Mouse (Mus musculus) T-cell, adult 2 months (primary cell): ENCODE measurements around the gene Mill1.
"Not testable (repeated sequence)": the region's sequence is repeated elsewhere in the genome, so short reads cannot be mapped to it uniquely, and the experiment has no call there.

Experiments
- DNase-seq: peaks from one replicate; pipeline ENCODE4 v3.0.0; 2022; ENCODE audit warnings: low spot score

Gene Mill1

DNA sequence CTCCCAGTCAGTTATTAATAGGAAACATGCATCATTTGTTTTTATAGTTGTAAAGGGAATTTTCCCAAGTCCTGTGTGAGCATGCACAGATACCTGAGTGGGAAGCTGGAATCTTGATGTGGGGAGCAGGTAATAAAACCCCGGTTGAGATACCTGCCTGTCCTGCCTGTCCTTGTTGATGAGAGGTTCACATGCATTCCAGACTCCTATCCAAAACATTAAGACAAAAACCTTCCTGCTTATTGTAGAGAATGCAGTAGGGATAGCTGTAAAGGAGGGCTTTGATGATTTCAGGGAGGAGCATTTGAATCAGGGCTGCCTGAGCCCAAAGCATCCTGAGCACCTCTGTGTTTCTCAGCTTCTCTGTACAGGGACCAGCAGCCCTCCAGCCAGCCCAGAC lies at the start of gene Mill1:
Mill1 (plus strand) TSS at position 301 of the 400 bp plus-strand sequence.
- DNase-seq, result no peak

- DNase-seq, result no peak
Measured at GRCm38 (mm10) chr7:18210938-18211337, 34.2 kb upstream of the Mill1 start.

GRCm38 (mm10) chr7:18214699-18215098 lies 30.4 kb upstream of the Mill1 start:
- no peak for DNase-seq

DNA sequence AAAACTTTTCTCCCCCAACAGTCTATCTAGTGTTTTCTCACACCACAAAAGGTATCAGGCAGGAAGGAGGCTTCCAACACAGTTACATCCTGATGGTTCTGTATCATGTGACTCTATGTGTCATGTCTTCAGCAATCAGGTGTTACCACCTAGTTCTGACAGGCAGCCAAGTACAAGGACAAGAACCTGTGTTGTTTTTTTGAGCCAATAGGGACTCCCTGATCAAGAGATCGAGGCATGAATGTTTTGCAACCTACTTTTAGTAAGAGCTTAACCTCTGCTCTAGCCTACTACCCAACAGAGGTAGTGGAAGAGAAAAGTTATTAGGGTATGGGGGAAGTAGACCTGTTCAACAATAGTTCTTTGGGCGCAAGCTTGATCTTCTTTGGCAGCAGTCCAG lies 6.6 kb upstream of the Mill1 start:
- no peak for DNase-seq

DNA sequence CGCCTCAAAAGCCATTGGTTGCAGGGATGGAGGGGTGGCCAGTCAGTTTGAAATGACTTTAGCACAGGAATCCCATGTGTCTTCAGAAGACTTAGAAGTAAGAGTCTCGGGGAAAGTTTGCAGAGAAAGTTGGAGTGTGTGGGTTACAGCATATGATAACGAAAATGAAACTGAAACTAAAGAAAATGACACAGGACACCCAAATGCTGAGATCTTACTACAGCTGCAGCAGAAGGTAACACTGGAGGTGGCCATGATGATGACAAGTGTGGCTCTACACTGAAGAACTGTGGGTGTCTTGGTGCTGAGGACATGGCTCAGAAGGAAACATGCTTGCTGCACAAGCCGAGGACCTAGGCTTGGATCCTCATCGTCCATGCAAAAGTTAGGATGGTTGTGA lies 3.9 kb upstream of the Mill1 start:
- DNase-seq, result no peak

- DNase-seq, result not testable (repeated sequence)
Measured at GRCm38 (mm10) chr7:18243959-18244573, 1.1 kb upstream of the Mill1 start.

DNA sequence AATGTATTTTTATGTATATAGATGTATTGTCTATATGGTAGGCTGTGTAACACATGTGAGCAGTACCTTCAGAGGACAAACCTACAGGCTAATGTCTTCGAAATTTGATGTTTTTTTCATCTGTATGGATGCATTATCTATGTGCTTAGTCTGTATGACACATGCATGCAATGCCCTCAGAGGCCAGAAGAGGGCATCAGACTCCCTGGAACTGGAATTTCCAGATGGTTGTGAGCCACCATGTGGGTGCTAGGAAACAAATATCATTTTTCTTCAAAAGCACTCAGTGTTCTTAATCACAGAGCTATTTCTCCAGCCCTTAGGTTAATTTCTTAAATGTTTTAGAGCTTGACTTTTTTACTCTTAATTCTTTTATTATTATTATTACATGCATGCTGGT lies 15.1 kb downstream of the Mill1 start:
- DNase-seq, result no peak

DNA sequence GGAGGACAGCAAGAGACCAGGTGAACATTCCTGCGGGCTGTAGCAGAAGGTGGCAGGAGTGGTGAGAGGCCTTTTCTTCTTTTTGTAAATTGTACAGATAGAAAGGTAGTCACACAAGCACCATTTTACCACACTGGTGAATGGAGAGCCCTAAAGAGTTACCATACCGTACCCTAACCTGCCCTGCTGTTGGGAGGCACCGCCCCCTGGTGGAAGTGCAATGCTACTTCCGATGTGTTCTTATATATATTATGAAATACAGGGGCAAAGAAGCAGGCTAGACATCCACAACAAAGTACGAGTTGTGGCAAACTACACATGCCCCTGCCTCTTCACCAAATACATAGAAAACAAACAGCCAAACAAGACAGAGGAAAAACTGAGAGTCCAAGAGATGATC lies 19.9 kb downstream of the Mill1 start:
- DNase-seq, result no peak
